Comparison of ENCODE assay signal across 26 mouse cellular contexts in the genomic region with DNA sequence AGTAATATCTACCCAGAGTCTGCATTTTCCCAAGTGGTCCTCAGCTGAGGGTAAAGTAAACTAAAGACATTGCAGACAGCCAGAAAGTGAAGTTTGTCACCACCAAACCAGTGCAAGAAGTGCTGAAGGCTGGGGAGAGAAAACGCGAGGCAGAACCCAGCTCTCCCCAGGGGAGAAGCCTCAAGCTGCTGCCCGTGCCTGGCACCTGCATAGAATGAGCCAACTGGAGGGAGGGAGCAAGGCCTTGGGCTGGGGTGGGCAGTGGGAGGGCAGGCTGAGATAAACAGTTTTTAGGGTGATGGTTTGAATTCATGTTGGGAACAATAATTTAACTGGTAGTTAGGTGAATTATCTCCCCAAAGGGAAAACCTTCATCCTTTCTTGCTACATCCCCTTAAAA.
A peak's percentile ranks its signal among the peaks of the same experiment; 100 is the strongest.
DNase-seq lines count a peak whose midpoint lies in the region; ATAC-seq and TF ChIP-seq lines count a peak whose summit lies in the region.
"Had no signal": no experiment of that assay in that cellular context is flagged by ENCODE, and none has a peak within 500 bp of the region (broad histone marks: within the 10 kb centered on the region; RNA-seq: fewer than 3 reads in every experiment).

No protein-coding gene starts in this region.

- no peak overlapping the region for H3K27ac ChIP-seq in heart, embryonic 10.5 days
- peak overlapping the region; percentile 62; the same call in 1 of the 2 replicates for H3K27ac ChIP-seq in hindbrain, embryonic 14.5 days
- no peak overlapping the region for H3K27ac ChIP-seq in hindbrain, embryonic 11.5 days (ENCODE audit: low read depth, low read length)
- no peak overlapping the region for H3K27ac ChIP-seq in testis, adult 2 months (ENCODE audit: control insufficient read depth, insufficient read depth, low read depth, low read length)
- H3K27ac ChIP-seq: intestine, embryonic 15.5 days; kidney, postnatal 0 days; liver, embryonic 14.5 days had no signal

- DNase-seq in heart, embryonic 10.5 days (ENCODE audit: low spot score): peak; percentile 69
- no peak for DNase-seq in heart, adult 18-20 months
- DNase-seq in hindbrain, embryonic 14.5 days (ENCODE audit: low spot score): no peak
- no peak for DNase-seq in hindbrain, embryonic 11.5 days (ENCODE audit: low spot score)
- no peak for DNase-seq in testis, postnatal 10 days (ENCODE audit: low spot score)
- no peak for DNase-seq in cerebellum, adult 11 months
- DNase-seq: adrenal gland, postnatal 10 days; cerebellum, adult 11-12 months; cerebellum, adult 9-11 months; kidney, adult 8-10 months; kidney, postnatal 4 days; layer of hippocampus, postnatal 36 days; liver; lung, adult 2 months; lung, postnatal 10 days; retina, postnatal 1 day; right cerebral cortex, postnatal 14 days; thymus, postnatal 14 days had no signal

- H3K27me3 ChIP-seq in heart, embryonic 10.5 days (ENCODE audit: insufficient read depth, poor library complexity, severe bottlenecking): no peaks in the 10 kb centered on the region
- no peaks in the 10 kb centered on the region for H3K27me3 ChIP-seq in hindbrain, embryonic 14.5 days (ENCODE audit: control insufficient read depth, insufficient read depth, low read length)
- no peaks in the 10 kb centered on the region for H3K27me3 ChIP-seq in hindbrain, embryonic 11.5 days (ENCODE audit: control insufficient read depth, insufficient read depth, low read length)
- H3K27me3 ChIP-seq in testis, adult 2 months (ENCODE audit: control insufficient read depth, insufficient read depth, low read length): no peaks in the 10 kb centered on the region
- H3K27me3 ChIP-seq: intestine, embryonic 15.5 days; neural tube, embryonic 15.5 days; Patski had no signal

- TF ChIP-seq POLR2A in testis, adult 2 months (IDR thresholded peaks at IDR 0.05; ENCODE audit: control insufficient read depth, low read depth, low read length): no peak

- peaks cover 16% of the 10 kb centered on the region for H3K4me1 ChIP-seq in heart, embryonic 10.5 days
- H3K4me1 ChIP-seq in hindbrain, embryonic 14.5 days (replicated peaks; ENCODE audit: control insufficient read depth, insufficient read depth, low read length): peaks cover 10% of the 10 kb centered on the region
- H3K4me1 ChIP-seq in hindbrain, embryonic 11.5 days (replicated peaks; ENCODE audit: control insufficient read depth, insufficient read depth, low read length): peaks cover 4% of the 10 kb centered on the region
- no peaks in the 10 kb centered on the region; the same call in 1 of the 2 replicates for H3K4me1 ChIP-seq in testis, adult 2 months (ENCODE audit: control insufficient read depth, insufficient read depth, low read length)

- no peak overlapping the region for H3K4me3 ChIP-seq in heart, embryonic 10.5 days
- H3K4me3 ChIP-seq in hindbrain, embryonic 14.5 days (replicated peaks; ENCODE audit: low read length): no peak overlapping the region
- no peak overlapping the region for H3K4me3 ChIP-seq in hindbrain, embryonic 11.5 days (ENCODE audit: low read depth, low read length)
- H3K4me3 ChIP-seq in testis, adult 2 months (ENCODE audit: control insufficient read depth, low read depth, low read length): peak overlapping the region; percentile 81
- H3K4me3 ChIP-seq: erythroblast, embryonic 14.5 days; intestine, embryonic 15.5 days; neural tube, embryonic 15.5 days had no signal

- no peak overlapping the region for H3K9ac ChIP-seq in hindbrain, embryonic 14.5 days
- H3K9ac ChIP-seq in hindbrain, embryonic 11.5 days (ENCODE audit: low read depth, low read length): no peak overlapping the region
- H3K9ac ChIP-seq: intestine, embryonic 15.5 days; liver, embryonic 14.5 days; neural tube, embryonic 15.5 days had no signal

- no peak for TF ChIP-seq CTCF in testis, adult 2 months (IDR thresholded peaks at IDR 0.05; ENCODE audit: control insufficient read depth, insufficient read depth, insufficient replicate concordance, low read depth, low read length)

- no peak for ATAC-seq in hindbrain, embryonic 14.5 days (ENCODE audit: low FRiP score)
- ATAC-seq in hindbrain, embryonic 11.5 days (ENCODE audit: low FRiP score): no peak
- ATAC-seq: forebrain, embryonic 16.5 days; intestine, embryonic 15.5 days; Patski had no signal

- H3K36me3 ChIP-seq in heart, embryonic 10.5 days: peaks cover 6% of the 10 kb centered on the region; the same call in 1 of the 2 replicates
- no peaks in the 10 kb centered on the region for H3K36me3 ChIP-seq in hindbrain, embryonic 14.5 days (replicated peaks; ENCODE audit: control insufficient read depth, insufficient read depth)
- no peaks in the 10 kb centered on the region for H3K36me3 ChIP-seq in hindbrain, embryonic 11.5 days (ENCODE audit: control insufficient read depth, insufficient read depth, low read length)
- H3K36me3 ChIP-seq in testis, adult 2 months (ENCODE audit: control insufficient read depth, insufficient read depth, low read length): no peaks in the 10 kb centered on the region
- H3K36me3 ChIP-seq: intestine, embryonic 15.5 days had no signal

- H3K9me3 ChIP-seq in heart, embryonic 10.5 days: no peaks in the 10 kb centered on the region
- H3K9me3 ChIP-seq in hindbrain, embryonic 14.5 days (ENCODE audit: control insufficient read depth, low read length): no peaks in the 10 kb centered on the region
- H3K9me3 ChIP-seq in hindbrain, embryonic 11.5 days (ENCODE audit: control insufficient read depth, low read length): no peaks in the 10 kb centered on the region
- H3K9me3 ChIP-seq: intestine, embryonic 15.5 days; neural tube, embryonic 15.5 days had no signal

- no peak overlapping the region for H3K4me2 ChIP-seq in hindbrain, embryonic 14.5 days (replicated peaks)
- no peak overlapping the region for H3K4me2 ChIP-seq in hindbrain, embryonic 11.5 days (replicated peaks; ENCODE audit: low read depth, low read length)
- H3K4me2 ChIP-seq: intestine, embryonic 15.5 days; neural tube, embryonic 15.5 days had no signal

- 46% methylated on average over 3 of the region's 3 CpGs for WGBS in heart, embryonic 10.5 days
- WGBS in hindbrain, embryonic 14.5 days: 29% methylated on average over 3 of the region's 3 CpGs
- 37% methylated on average over 3 of the region's 3 CpGs for WGBS in hindbrain, embryonic 11.5 days
